Mouse (Mus musculus) E14TG2a.4 (cell line): ENCODE data around the gene Pcsk5.
"Not testable (repeated sequence)": the region's sequence is repeated elsewhere in the genome, so short reads cannot be mapped to it uniquely, and the experiment has no call there.

ENCODE experiments used
- H3K27me3 ChIP-seq: 2 replicates; pipeline ENCODE4 v1.6.1; 2014; ENCODE audit warnings: low read length, control low read depth; ENCODE audit not compliant: insufficient read depth
- H3K36me3 ChIP-seq: 2 replicates; pipeline ENCODE4 v1.6.1; 2014; ENCODE audit warnings: low read length, control low read depth; ENCODE audit not compliant: insufficient read depth
- H3K4me1 ChIP-seq: replicated peaks from 2 replicates; pipeline ENCODE4 v1.6.1; 2014; ENCODE audit warnings: low read depth, low read length, control low read depth
- H3K4me3 ChIP-seq: replicated peaks from 2 replicates; pipeline ENCODE4 v1.5.1; 2014; ENCODE audit warnings: mild to moderate bottlenecking, low read length
- H3K9me3 ChIP-seq: 2 replicates; pipeline ENCODE4 v1.6.1; 2014; ENCODE audit warnings: low read length, control low read depth
- CTCF ChIP-seq: conservative IDR thresholded peaks from 2 replicates; pipeline ENCODE4 v1.5.1; 2014; ENCODE audit warnings: low read length
- NANOG ChIP-seq: IDR thresholded peaks from 2 replicates; pipeline ENCODE4 v1.6.1; 2014; ENCODE audit warnings: borderline replicate concordance, low read length, mixed read lengths
- POU5F1 ChIP-seq: IDR thresholded peaks from 2 replicates; pipeline ENCODE4 v1.6.1; 2014; ENCODE audit warnings: low read length, borderline replicate concordance

Pcsk5 gene

GRCm38 (mm10) chr19:17476021-17476420 is 361.4 kb downstream of the Pcsk5 start:
- Histone ChIP-seq H3K36me3 (no peaks in the 10 kb centered on the region), H3K9me3 (no peaks in the 10 kb centered on the region), H3K27me3 (no peaks in the 10 kb centered on the region), H3K4me1 (peaks cover 9% of the 10 kb centered on the region), H3K4me3 (no peak overlapping the region)
- TF ChIP-seq POU5F1: no peak
- no peak for TF ChIP-seq CTCF
- no peak for TF ChIP-seq NANOG

GRCm38 (mm10) chr19:17473138-17473537 is 364.3 kb downstream of the Pcsk5 start:
- not testable (repeated sequence) for H3K36me3 ChIP-seq, H3K27me3 ChIP-seq, H3K9me3 ChIP-seq, H3K4me3 ChIP-seq
- H3K4me1 ChIP-seq: peaks cover 14% of the 10 kb centered on the region

GRCm38 (mm10) chr19:17471861-17472260 is 365.6 kb downstream of the Pcsk5 start:
- H3K36me3 ChIP-seq: no peaks in the 10 kb centered on the region
- peaks cover 14% of the 10 kb centered on the region for H3K4me1 ChIP-seq
- H3K4me3 ChIP-seq: no peak overlapping the region
- no peaks in the 10 kb centered on the region for H3K9me3 ChIP-seq
- H3K27me3 ChIP-seq: no peaks in the 10 kb centered on the region
- no peak for TF ChIP-seq CTCF
- no peak for TF ChIP-seq NANOG
- no peak for TF ChIP-seq POU5F1

GRCm38 (mm10) chr19:17471196-17471595 is 366.2 kb downstream of the Pcsk5 start:
- no peak overlapping the region for H3K4me3 ChIP-seq
- no peak for TF ChIP-seq NANOG
- no peak for TF ChIP-seq CTCF
- TF ChIP-seq POU5F1: no peak
- no peaks in the 10 kb centered on the region for H3K36me3 ChIP-seq
- peaks cover 14% of the 10 kb centered on the region for H3K4me1 ChIP-seq
- H3K27me3 ChIP-seq: no peaks in the 10 kb centered on the region
- H3K9me3 ChIP-seq: no peaks in the 10 kb centered on the region

GRCm38 (mm10) chr19:17467556-17468211 is 369.7 kb downstream of the Pcsk5 start:
- H3K9me3 ChIP-seq: no peaks in the 10 kb centered on the region
- no peaks in the 10 kb centered on the region for H3K27me3 ChIP-seq
- peaks cover 14% of the 10 kb centered on the region for H3K4me1 ChIP-seq
- no peak overlapping the region for H3K4me3 ChIP-seq
- no peaks in the 10 kb centered on the region for H3K36me3 ChIP-seq
- TF ChIP-seq POU5F1 (no peak), CTCF (peak; percentile 20; the same call in 1 of the 2 replicates)

GRCm38 (mm10) chr19:17452001-17452400 is 385.4 kb downstream of the Pcsk5 start:
- Histone ChIP-seq H3K36me3 (no peaks in the 10 kb centered on the region), H3K4me3 (no peak overlapping the region), H3K9me3 (no peaks in the 10 kb centered on the region), H3K4me1 (no peaks in the 10 kb centered on the region), H3K27me3 (no peaks in the 10 kb centered on the region)
- TF ChIP-seq NANOG (no peak), POU5F1 (no peak), CTCF (no peak)

GRCm38 (mm10) chr19:17443581-17443980 is 393.9 kb downstream of the Pcsk5 start:
- peaks cover 3% of the 10 kb centered on the region; the same call in 1 of the 2 replicates for H3K9me3 ChIP-seq
- H3K4me3 ChIP-seq: peak overlapping the region; percentile 35; the same call in 1 of the 2 replicates
- peaks cover 5% of the 10 kb centered on the region; the same call in 1 of the 2 replicates for H3K4me1 ChIP-seq
- H3K27me3 ChIP-seq: no peaks in the 10 kb centered on the region
- TF ChIP-seq CTCF (no peak), NANOG (no peak), POU5F1 (no peak)
- H3K36me3 ChIP-seq: no peaks in the 10 kb centered on the region

GRCm38 (mm10) chr19:17439476-17440189 is 397.8 kb downstream of the Pcsk5 start:
- Histone ChIP-seq H3K4me3 (no peak overlapping the region), H3K36me3 (no peaks in the 10 kb centered on the region), H3K4me1 (peaks cover 9% of the 10 kb centered on the region), H3K27me3 (no peaks in the 10 kb centered on the region), H3K9me3 (peaks cover 3% of the 10 kb centered on the region; the same call in 1 of the 2 replicates)
- no peak for TF ChIP-seq NANOG
- TF ChIP-seq CTCF: no peak
- TF ChIP-seq POU5F1: no peak
